Mouse (Mus musculus): ENCODE data around the gene Rab40c. TPM values are rescaled to one million over a fixed set of nuclear protein-coding genes. Genes with fewer than 3 reads are reported as not detected.
A peak's percentile ranks its signal among the peaks of the same experiment; 100 is the strongest.

The Rab40c gene
- polyA plus RNA-seq, 1 experiment = 18.3 TPM

DNA sequence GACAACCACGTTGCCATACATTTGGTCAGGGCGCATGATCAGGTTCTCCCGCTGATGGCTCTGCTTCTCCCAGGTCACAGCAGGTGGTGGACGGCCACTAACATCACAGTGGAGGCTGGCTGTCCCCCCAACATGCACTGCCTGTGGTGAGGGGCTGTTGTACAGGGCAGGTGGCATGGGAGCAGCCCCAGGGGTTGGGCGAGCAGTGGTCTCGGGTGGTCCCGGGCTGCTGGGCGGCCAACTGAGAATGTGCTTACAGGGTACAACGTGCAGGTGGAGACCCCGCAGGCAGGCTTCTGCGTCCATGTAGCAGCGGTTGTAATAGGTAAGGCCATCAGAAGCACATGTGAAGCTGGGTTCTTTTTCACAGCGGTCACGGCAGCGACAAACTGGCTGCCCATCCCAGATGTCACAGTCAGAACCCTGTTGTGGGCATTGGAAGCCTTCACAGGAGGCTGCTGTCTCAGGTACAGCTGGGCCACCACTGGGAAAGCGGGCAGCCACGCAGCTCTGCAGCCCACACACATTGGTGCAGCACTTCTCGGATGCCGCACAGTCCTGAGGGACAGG is 40.8 kb downstream of the Rab40c start:
- no peak overlapping the region for H3ac ChIP-seq (ENCODE audit: control insufficient read depth, insufficient read length)
- H3K27me3 ChIP-seq (ENCODE audit: control insufficient read depth, insufficient read depth, insufficient read length) = no peaks in the 10 kb centered on the region
- no peak overlapping the region for H3K4me2 ChIP-seq (ENCODE audit: low read depth)
- H3K79me2 ChIP-seq (ENCODE audit: control insufficient read depth, insufficient read depth) = peaks cover 4% of the 10 kb centered on the region
- peak; percentile 50 for TF ChIP-seq POLR2AphosphoS2 (IDR thresholded peaks at IDR 0.05; ENCODE audit: insufficient read length, low read depth)
- TF ChIP-seq E2F4 (IDR thresholded peaks at IDR 0.05; ENCODE audit: insufficient read depth) = no peak
- TF ChIP-seq MAX (IDR thresholded peaks at IDR 0.05; ENCODE audit: low read depth) = no peak
- no peak for TF ChIP-seq TCF3 (IDR thresholded peaks at IDR 0.05; ENCODE audit: insufficient read length, low read depth)
- H3K36me3 ChIP-seq (ENCODE audit: control insufficient read depth, insufficient read depth) = no peaks in the 10 kb centered on the region
- H3K4me3 ChIP-seq = no peak overlapping the region

GRCm38 (mm10) chr17:25877741-25878610 is 41.6 kb downstream of the Rab40c start:
- TF ChIP-seq CEBPB (IDR thresholded peaks at IDR 0.05; ENCODE audit: insufficient read depth, poor library complexity, severe bottlenecking) (no peak), REST (IDR thresholded peaks at IDR 0.05; ENCODE audit: insufficient read depth, insufficient read length) (no peak), POLR2A (IDR thresholded peaks at IDR 0.05; ENCODE audit: insufficient read length, low read depth) (no peak), MAX (IDR thresholded peaks at IDR 0.05; ENCODE audit: low read depth) (no peak), TCF3 (IDR thresholded peaks at IDR 0.05; ENCODE audit: insufficient read length, low read depth) (no peak), SRF (IDR thresholded peaks at IDR 0.05; ENCODE audit: control insufficient read depth, insufficient read length, low read depth) (no peak), MYOD1 (IDR thresholded peaks at IDR 0.05; ENCODE audit: control insufficient read depth in 1 of 3, insufficient read length in 2 of 3, low read depth in 2 of 3) (no peak), E2F4 (IDR thresholded peaks at IDR 0.05; ENCODE audit: insufficient read depth) (no peak), POLR2AphosphoS2 (IDR thresholded peaks at IDR 0.05; ENCODE audit: insufficient read length, low read depth) (no peak), TCF12 (IDR thresholded peaks at IDR 0.05; ENCODE audit: insufficient read depth, poor library complexity, severe bottlenecking) (no peak), MYOG (IDR thresholded peaks at IDR 0.05; ENCODE audit: control insufficient read depth in 1 of 3, insufficient read depth in 1 of 3, insufficient read length in 2 of 3, low read depth in 2 of 3) (no peak), USF1 (IDR thresholded peaks at IDR 0.05; ENCODE audit: low read depth) (no peak)
- Histone ChIP-seq H3K4me3 (no peak overlapping the region), H3K36me3 (ENCODE audit: control insufficient read depth, insufficient read depth) (no peaks in the 10 kb centered on the region), H3ac (ENCODE audit: control insufficient read depth, insufficient read length) (no peak overlapping the region), H3K79me2 (ENCODE audit: control insufficient read depth, insufficient read depth) (peaks cover 4% of the 10 kb centered on the region), H3K4me2 (ENCODE audit: low read depth) (no peak overlapping the region), H3K27me3 (ENCODE audit: control insufficient read depth, insufficient read depth, insufficient read length) (no peaks in the 10 kb centered on the region)

GRCm38 (mm10) chr17:25877025-25877424 is 42.5 kb downstream of the Rab40c start:
- Histone ChIP-seq H3K27me3 (ENCODE audit: control insufficient read depth, insufficient read depth, insufficient read length) (no peaks in the 10 kb centered on the region), H3K36me3 (ENCODE audit: control insufficient read depth, insufficient read depth) (no peaks in the 10 kb centered on the region), H3K4me3 (no peak overlapping the region), H3K79me2 (ENCODE audit: control insufficient read depth, insufficient read depth) (peaks cover 4% of the 10 kb centered on the region), H3K4me2 (ENCODE audit: low read depth) (no peak overlapping the region), H3ac (ENCODE audit: control insufficient read depth, insufficient read length) (no peak overlapping the region)
- TF ChIP-seq POLR2A (IDR thresholded peaks at IDR 0.05; ENCODE audit: insufficient read length, low read depth) = no peak
- no peak for TF ChIP-seq MAX (IDR thresholded peaks at IDR 0.05; ENCODE audit: low read depth)
- TF ChIP-seq MYOD1 (IDR thresholded peaks at IDR 0.05; ENCODE audit: control insufficient read depth in 1 of 3, insufficient read length in 2 of 3, low read depth in 2 of 3) = no peak
- TF ChIP-seq E2F4 (IDR thresholded peaks at IDR 0.05; ENCODE audit: insufficient read depth) = no peak
- TF ChIP-seq CEBPB (IDR thresholded peaks at IDR 0.05; ENCODE audit: insufficient read depth, poor library complexity, severe bottlenecking) = no peak
- no peak for TF ChIP-seq POLR2AphosphoS2 (IDR thresholded peaks at IDR 0.05; ENCODE audit: insufficient read length, low read depth)
- no peak for TF ChIP-seq MYOG (IDR thresholded peaks at IDR 0.05; ENCODE audit: control insufficient read depth in 1 of 3, insufficient read depth in 1 of 3, insufficient read length in 2 of 3, low read depth in 2 of 3)
- no peak for TF ChIP-seq TCF3 (IDR thresholded peaks at IDR 0.05; ENCODE audit: insufficient read length, low read depth)
- no peak for TF ChIP-seq USF1 (IDR thresholded peaks at IDR 0.05; ENCODE audit: low read depth)
- no peak for TF ChIP-seq TCF12 (IDR thresholded peaks at IDR 0.05; ENCODE audit: insufficient read depth, poor library complexity, severe bottlenecking)
- no peak for TF ChIP-seq SRF (IDR thresholded peaks at IDR 0.05; ENCODE audit: control insufficient read depth, insufficient read length, low read depth)
- no peak for TF ChIP-seq REST (IDR thresholded peaks at IDR 0.05; ENCODE audit: insufficient read depth, insufficient read length)

GRCm38 (mm10) chr17:25876347-25876915 is 43.1 kb downstream of the Rab40c start:
- peak overlapping the region; percentile 75 for H3K4me3 ChIP-seq
- H3K79me2 ChIP-seq (ENCODE audit: control insufficient read depth, insufficient read depth) = peaks cover 4% of the 10 kb centered on the region
- no peaks in the 10 kb centered on the region for H3K27me3 ChIP-seq (ENCODE audit: control insufficient read depth, insufficient read depth, insufficient read length)
- peak overlapping the region; percentile 60 for H3ac ChIP-seq (ENCODE audit: control insufficient read depth, insufficient read length)
- peak overlapping the region; percentile 96 for H3K4me2 ChIP-seq (ENCODE audit: low read depth)
- no peak for TF ChIP-seq USF1 (IDR thresholded peaks at IDR 0.05; ENCODE audit: low read depth)
- no peak for TF ChIP-seq MAX (IDR thresholded peaks at IDR 0.05; ENCODE audit: low read depth)
- no peak for TF ChIP-seq E2F4 (IDR thresholded peaks at IDR 0.05; ENCODE audit: insufficient read depth)
- TF ChIP-seq POLR2AphosphoS2 (IDR thresholded peaks at IDR 0.05; ENCODE audit: insufficient read length, low read depth) = no peak
- no peak for TF ChIP-seq SRF (IDR thresholded peaks at IDR 0.05; ENCODE audit: control insufficient read depth, insufficient read length, low read depth)
- no peak for TF ChIP-seq MYOD1 (IDR thresholded peaks at IDR 0.05; ENCODE audit: control insufficient read depth in 1 of 3, insufficient read length in 2 of 3, low read depth in 2 of 3)
- TF ChIP-seq CEBPB (IDR thresholded peaks at IDR 0.05; ENCODE audit: insufficient read depth, poor library complexity, severe bottlenecking) = no peak
- TF ChIP-seq POLR2A (IDR thresholded peaks at IDR 0.05; ENCODE audit: insufficient read length, low read depth) = no peak
- TF ChIP-seq TCF12 (IDR thresholded peaks at IDR 0.05; ENCODE audit: insufficient read depth, poor library complexity, severe bottlenecking) = no peak
- no peak for TF ChIP-seq TCF3 (IDR thresholded peaks at IDR 0.05; ENCODE audit: insufficient read length, low read depth)
- no peak for TF ChIP-seq REST (IDR thresholded peaks at IDR 0.05; ENCODE audit: insufficient read depth, insufficient read length)
- TF ChIP-seq MYOG (IDR thresholded peaks at IDR 0.05; ENCODE audit: control insufficient read depth in 1 of 3, insufficient read depth in 1 of 3, insufficient read length in 2 of 3, low read depth in 2 of 3) = no peak
- H3K36me3 ChIP-seq (ENCODE audit: control insufficient read depth, insufficient read depth) = no peaks in the 10 kb centered on the region
